Mouse (Mus musculus) spleen, adult 2 months (tissue): ENCODE data around the gene Madd.

Experiments
- CTCF ChIP-seq: fragments of 200-500 bp; IDR thresholded peaks from 2 replicates; pipeline ENCODE4 v1.5.1; 2011; ENCODE audit warnings: mild to moderate bottlenecking, inconsistent platforms; ENCODE audit not compliant: insufficient read depth, insufficient read length, insufficient replicate concordance; ENCODE audit errors: extremely low read depth
- POLR2A ChIP-seq: fragments of 200-500 bp; IDR thresholded peaks from 2 replicates; pipeline ENCODE4 v1.6.1; 2011; ENCODE audit warnings: low read depth, low read length, inconsistent platforms

DNA sequence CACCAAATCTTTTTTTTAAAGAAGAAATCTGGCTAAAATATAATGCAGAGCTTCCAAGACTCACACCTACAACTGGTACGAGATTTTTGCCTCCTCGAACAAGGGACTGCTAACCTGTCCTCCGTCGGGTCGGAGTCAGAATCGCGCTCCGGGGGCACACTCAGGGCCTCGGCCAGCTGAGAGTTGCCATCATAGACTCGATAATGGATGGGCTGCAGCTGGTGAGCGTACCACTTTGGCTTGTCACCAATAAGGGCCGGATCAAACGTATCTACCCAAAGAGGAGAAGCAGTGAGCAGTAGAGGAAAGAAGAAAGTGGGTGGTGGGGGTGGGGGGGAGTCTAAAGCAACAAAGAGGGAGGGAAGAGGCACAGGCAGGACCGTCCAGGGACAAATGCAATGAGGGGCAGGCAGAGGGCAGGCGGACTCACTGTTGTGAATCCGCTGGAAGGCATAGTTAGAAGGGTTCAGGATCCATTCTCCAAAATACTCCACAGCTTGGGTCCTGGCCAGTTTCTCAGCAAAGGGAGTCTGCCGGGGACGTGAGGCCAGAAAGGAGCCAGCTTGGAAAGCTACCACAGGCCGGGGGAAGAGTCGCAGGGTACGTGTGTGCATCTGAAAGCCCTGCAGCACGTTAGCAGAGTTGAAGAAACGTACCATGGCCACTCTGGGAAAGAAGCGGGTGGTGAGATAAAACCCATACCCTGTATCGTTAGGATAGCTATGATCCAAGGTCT lies 13.9 kb downstream of the Madd start:
- no peak for TF ChIP-seq CTCF
- TF ChIP-seq POLR2A: no peak
